Mouse (Mus musculus): ENCODE measurements at regions not wholly inside any gene's neighbourhood (a gene's known extent, or its start where the extent isn't known, plus 50 kb on each side); places are given as distances from the start of the nearest gene placed in this dataset.

DNA sequence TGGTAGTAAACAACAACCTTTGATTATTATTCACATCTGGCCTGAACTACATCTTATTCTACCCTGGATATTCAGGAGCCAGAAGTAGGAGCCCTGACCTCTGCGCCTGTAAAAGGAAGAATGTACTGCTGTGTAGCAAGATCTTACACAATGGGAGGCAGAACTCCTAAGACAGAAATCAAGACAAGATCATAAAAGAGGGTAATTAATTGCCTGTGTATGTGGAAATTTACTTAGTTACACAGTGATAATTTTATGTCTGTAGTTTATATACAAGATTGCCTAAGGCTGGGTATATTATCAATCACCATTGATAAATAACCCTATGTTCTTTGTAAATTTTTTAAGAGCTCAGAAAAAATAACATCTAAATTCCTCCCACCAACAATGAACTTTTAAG is 2167.8 kb downstream of the 9330182O14Rik start:
- Histone ChIP-seq H3K4me3 (ENCODE audit: low read depth, low read length) (no peak overlapping the region), H3K36me3 (ENCODE audit: control insufficient read depth, insufficient read depth, low read length) (no peaks in the 10 kb centered on the region), H3K4me2 (replicated peaks; ENCODE audit: low read depth, low read length) (no peak overlapping the region), H3K9me3 (ENCODE audit: control insufficient read depth, low read length) (no peaks in the 10 kb centered on the region), H3K27ac (ENCODE audit: low read depth, low read length) (no peak overlapping the region), H3K4me1 (replicated peaks; ENCODE audit: control insufficient read depth, insufficient read depth, low read length) (no peaks in the 10 kb centered on the region), H3K27me3 (ENCODE audit: control insufficient read depth, insufficient read depth, low read length) (no peaks in the 10 kb centered on the region), H3K9ac (ENCODE audit: low read depth, low read length) (no peak overlapping the region)
- DNase-seq (ENCODE audit: low spot score) (no peak), ATAC-seq (ENCODE audit: low FRiP score) (no peak)
- WGBS, result 78% methylated on average over 1 of the region's 1 CpGs

DNA sequence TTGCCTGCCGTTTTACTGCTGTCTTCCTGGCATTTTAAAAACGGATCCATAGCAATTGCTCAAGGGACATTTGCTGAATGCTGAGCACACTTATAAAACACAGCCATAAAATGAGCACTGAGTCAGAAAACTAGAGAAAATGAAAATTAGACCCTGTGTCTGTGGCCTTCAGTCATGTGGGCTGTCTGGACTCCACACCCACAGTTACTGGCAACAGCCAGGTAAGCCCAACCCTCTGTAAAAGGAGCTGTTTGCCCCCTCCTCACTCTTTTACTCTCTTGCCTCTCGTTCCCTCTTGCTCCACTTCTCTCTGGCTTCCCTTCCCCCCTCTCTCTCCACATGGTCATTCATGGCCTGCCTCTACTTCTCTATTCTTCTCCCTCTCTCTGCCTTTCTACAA is 2169.9 kb downstream of the 9330182O14Rik start:
- no peak overlapping the region for H3K9ac ChIP-seq (ENCODE audit: low read depth, low read length)
- H3K4me1 ChIP-seq (replicated peaks; ENCODE audit: control insufficient read depth, insufficient read depth, low read length), result no peaks in the 10 kb centered on the region
- H3K4me2 ChIP-seq (replicated peaks; ENCODE audit: low read depth, low read length), result no peak overlapping the region
- H3K4me3 ChIP-seq (ENCODE audit: low read depth, low read length), result no peak overlapping the region
- no peaks in the 10 kb centered on the region for H3K36me3 ChIP-seq (ENCODE audit: control insufficient read depth, insufficient read depth, low read length)
- no peak for ATAC-seq (ENCODE audit: low FRiP score)
- no peak overlapping the region for H3K27ac ChIP-seq (ENCODE audit: low read depth, low read length)
- H3K9me3 ChIP-seq (ENCODE audit: control insufficient read depth, low read length), result no peaks in the 10 kb centered on the region
- DNase-seq (ENCODE audit: low spot score), result no peak
- no peaks in the 10 kb centered on the region for H3K27me3 ChIP-seq (ENCODE audit: control insufficient read depth, insufficient read depth, low read length)
- WGBS, result 85% methylated on average over 3 of the region's 3 CpGs

DNA sequence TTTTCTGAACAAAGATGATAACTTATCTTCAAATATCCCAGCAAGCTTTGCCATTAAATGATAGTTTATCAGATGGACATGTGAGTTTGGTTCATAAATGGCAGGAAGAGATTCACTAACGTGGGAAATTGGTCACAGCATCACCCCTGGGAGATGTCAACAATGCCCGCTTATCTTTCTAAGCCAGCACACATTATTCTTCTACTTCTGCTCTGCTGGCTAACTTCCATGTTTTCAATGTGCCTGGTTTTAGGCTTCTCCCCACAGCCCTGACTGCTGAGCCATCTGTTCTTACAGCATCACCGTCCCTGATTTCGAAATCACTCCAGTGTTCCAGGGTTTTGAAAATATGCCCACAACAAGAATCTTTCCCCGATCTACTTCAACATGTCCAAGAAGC is 2175.4 kb downstream of the 9330182O14Rik start:
- H3K4me2 ChIP-seq (replicated peaks; ENCODE audit: low read depth, low read length), result no peak overlapping the region
- no peak overlapping the region for H3K4me3 ChIP-seq (ENCODE audit: low read depth, low read length)
- H3K9me3 ChIP-seq (ENCODE audit: control insufficient read depth, low read length), result no peaks in the 10 kb centered on the region
- no peaks in the 10 kb centered on the region for H3K4me1 ChIP-seq (replicated peaks; ENCODE audit: control insufficient read depth, insufficient read depth, low read length)
- H3K27ac ChIP-seq (ENCODE audit: low read depth, low read length), result no peak overlapping the region
- DNase-seq (ENCODE audit: low spot score), result no peak
- no peak for ATAC-seq (ENCODE audit: low FRiP score)
- no peaks in the 10 kb centered on the region for H3K36me3 ChIP-seq (ENCODE audit: control insufficient read depth, insufficient read depth, low read length)
- no peaks in the 10 kb centered on the region for H3K27me3 ChIP-seq (ENCODE audit: control insufficient read depth, insufficient read depth, low read length)
- 64% methylated on average over 5 of the region's 5 CpGs for WGBS
- H3K9ac ChIP-seq (ENCODE audit: low read depth, low read length), result no peak overlapping the region

DNA sequence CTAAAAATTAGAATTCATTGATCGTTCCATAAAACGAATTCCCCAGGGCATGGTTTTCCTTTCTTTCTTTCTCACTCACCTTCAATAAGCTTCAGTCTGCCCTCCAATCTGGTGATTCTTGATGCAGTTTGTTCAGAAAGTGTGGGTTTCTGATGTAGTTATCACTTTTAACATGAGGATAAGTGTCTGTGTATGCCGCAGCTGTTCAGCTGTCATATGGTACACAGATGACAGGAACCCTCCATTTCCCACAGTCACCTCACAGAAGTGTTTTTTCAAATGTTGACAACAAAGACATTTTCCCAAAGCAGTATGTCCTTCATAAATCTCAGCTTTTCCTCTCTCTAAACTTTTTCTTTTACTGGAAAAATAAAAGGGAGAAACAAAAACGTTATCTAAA is 2177.0 kb downstream of the 9330182O14Rik start:
- Histone ChIP-seq H3K4me1 (replicated peaks; ENCODE audit: control insufficient read depth, insufficient read depth, low read length) (no peaks in the 10 kb centered on the region), H3K4me2 (replicated peaks; ENCODE audit: low read depth, low read length) (no peak overlapping the region), H3K27ac (ENCODE audit: low read depth, low read length) (no peak overlapping the region), H3K4me3 (ENCODE audit: low read depth, low read length) (no peak overlapping the region), H3K9me3 (ENCODE audit: control insufficient read depth, low read length) (no peaks in the 10 kb centered on the region), H3K36me3 (ENCODE audit: control insufficient read depth, insufficient read depth, low read length) (no peaks in the 10 kb centered on the region), H3K9ac (ENCODE audit: low read depth, low read length) (no peak overlapping the region), H3K27me3 (ENCODE audit: control insufficient read depth, insufficient read depth, low read length) (no peaks in the 10 kb centered on the region)
- ATAC-seq (ENCODE audit: low FRiP score), result no peak
- WGBS, result 78% methylated on average over 4 of the region's 4 CpGs
- DNase-seq (ENCODE audit: low spot score), result no peak

DNA sequence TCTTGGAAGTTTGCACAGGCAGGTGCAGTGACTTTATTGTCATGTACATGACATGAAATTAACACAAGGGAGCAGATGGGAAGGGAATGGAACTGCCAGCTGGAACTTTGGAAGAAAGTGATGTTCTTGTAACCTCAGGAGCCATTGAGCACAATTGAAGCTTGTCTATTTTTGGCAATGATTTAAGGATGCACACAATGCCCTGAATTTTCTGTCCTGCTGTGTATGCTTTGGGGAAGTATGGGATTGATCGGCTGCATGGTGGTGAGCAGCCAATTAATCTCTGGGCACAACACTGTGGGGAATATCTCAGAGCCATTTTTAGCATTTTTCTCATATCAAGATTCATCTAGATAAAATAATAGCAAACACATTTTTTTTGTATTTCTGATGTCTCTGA is 2186.2 kb downstream of the 9330182O14Rik start:
- ATAC-seq (ENCODE audit: low FRiP score) (no peak), DNase-seq (ENCODE audit: low spot score) (no peak)
- Histone ChIP-seq H3K9ac (ENCODE audit: low read depth, low read length) (no peak overlapping the region), H3K9me3 (ENCODE audit: control insufficient read depth, low read length) (no peaks in the 10 kb centered on the region), H3K4me1 (replicated peaks; ENCODE audit: control insufficient read depth, insufficient read depth, low read length) (no peaks in the 10 kb centered on the region), H3K36me3 (ENCODE audit: control insufficient read depth, insufficient read depth, low read length) (no peaks in the 10 kb centered on the region), H3K27ac (ENCODE audit: low read depth, low read length) (no peak overlapping the region), H3K27me3 (ENCODE audit: control insufficient read depth, insufficient read depth, low read length) (no peaks in the 10 kb centered on the region), H3K4me2 (replicated peaks; ENCODE audit: low read depth, low read length) (no peak overlapping the region), H3K4me3 (ENCODE audit: low read depth, low read length) (no peak overlapping the region)
- 82% methylated on average over 1 of the region's 1 CpGs for WGBS

DNA sequence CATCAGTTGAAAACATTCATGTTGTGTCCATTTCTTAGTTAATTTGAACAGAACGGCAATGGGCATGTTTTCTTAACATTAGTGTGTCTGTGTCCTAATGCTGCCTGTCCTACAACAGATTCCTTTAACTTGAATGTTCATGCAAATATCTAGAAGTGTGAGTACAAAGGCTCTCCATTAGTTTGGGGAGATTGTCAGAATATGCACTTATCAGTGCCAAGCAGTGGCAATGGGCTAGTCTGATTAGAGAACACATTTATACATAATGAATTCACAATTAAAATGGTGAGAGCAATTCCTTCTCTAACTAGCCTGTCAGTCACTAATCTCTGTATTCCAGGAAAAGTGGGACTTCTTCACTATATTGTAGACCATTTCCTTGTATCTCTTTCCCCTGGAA is 2188.8 kb downstream of the 9330182O14Rik start:
- H3K9me3 ChIP-seq (ENCODE audit: control insufficient read depth, low read length), result no peaks in the 10 kb centered on the region
- 87% methylated on average over 1 of the region's 1 CpGs for WGBS
- H3K4me2 ChIP-seq (replicated peaks; ENCODE audit: low read depth, low read length), result no peak overlapping the region
- no peaks in the 10 kb centered on the region for H3K27me3 ChIP-seq (ENCODE audit: control insufficient read depth, insufficient read depth, low read length)
- ATAC-seq (ENCODE audit: low FRiP score) (no peak), DNase-seq (ENCODE audit: low spot score) (no peak)
- no peak overlapping the region for H3K4me3 ChIP-seq (ENCODE audit: low read depth, low read length)
- H3K4me1 ChIP-seq (replicated peaks; ENCODE audit: control insufficient read depth, insufficient read depth, low read length), result no peaks in the 10 kb centered on the region
- H3K36me3 ChIP-seq (ENCODE audit: control insufficient read depth, insufficient read depth, low read length), result no peaks in the 10 kb centered on the region
- no peak overlapping the region for H3K27ac ChIP-seq (ENCODE audit: low read depth, low read length)
- no peak overlapping the region for H3K9ac ChIP-seq (ENCODE audit: low read depth, low read length)

DNA sequence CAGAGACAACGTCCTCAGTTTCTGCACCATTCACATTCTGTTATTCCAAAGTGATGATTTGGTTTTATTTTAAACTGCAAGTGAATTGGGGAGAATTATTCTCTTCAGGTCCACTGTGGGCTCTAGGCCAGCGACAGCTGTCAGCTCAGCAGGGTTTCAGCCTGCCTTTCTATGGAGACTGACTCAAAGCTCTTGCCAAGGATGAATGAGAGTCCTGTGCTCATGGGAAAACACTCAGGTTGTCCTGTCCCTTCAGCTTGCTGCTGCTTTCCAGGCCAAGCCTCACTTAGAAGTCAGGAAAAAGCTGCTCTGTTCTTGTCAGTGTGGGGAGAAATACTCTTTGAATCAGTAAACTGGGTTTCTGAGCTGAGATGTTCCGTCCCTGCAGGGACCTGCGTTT is 2191.1 kb downstream of the 9330182O14Rik start:
- no peaks in the 10 kb centered on the region for H3K9me3 ChIP-seq (ENCODE audit: control insufficient read depth, low read length)
- ATAC-seq (ENCODE audit: low FRiP score), result peak; percentile 26; the same call in 1 of the 2 replicates
- no peak overlapping the region for H3K9ac ChIP-seq (ENCODE audit: low read depth, low read length)
- H3K4me3 ChIP-seq (ENCODE audit: low read depth, low read length), result no peak overlapping the region
- no peak for DNase-seq (ENCODE audit: low spot score)
- H3K4me2 ChIP-seq (replicated peaks; ENCODE audit: low read depth, low read length), result no peak overlapping the region
- H3K27ac ChIP-seq (ENCODE audit: low read depth, low read length), result no peak overlapping the region
- no peaks in the 10 kb centered on the region for H3K36me3 ChIP-seq (ENCODE audit: control insufficient read depth, insufficient read depth, low read length)
- no peaks in the 10 kb centered on the region for H3K4me1 ChIP-seq (replicated peaks; ENCODE audit: control insufficient read depth, insufficient read depth, low read length)
- no peaks in the 10 kb centered on the region for H3K27me3 ChIP-seq (ENCODE audit: control insufficient read depth, insufficient read depth, low read length)
- 62% methylated on average over 4 of the region's 4 CpGs for WGBS

DNA sequence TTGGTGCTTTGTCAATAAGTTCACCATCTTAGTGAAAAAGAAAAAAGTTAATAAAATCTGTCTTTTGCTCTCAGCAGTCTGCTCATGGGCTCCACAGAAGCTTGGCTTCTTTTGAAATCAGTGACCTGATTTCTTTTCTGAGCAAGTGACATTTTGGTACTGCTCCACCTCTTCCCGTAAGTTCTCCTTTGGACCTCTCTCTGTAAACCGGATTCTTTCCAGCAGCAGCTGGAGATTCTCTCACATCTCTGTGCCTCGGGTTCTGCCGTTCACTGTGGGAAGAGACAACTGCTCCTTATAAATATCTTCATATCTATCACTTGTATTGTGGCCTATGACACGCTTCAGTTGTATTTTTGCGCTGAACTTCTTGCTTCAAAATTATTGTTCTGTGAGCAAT is 2194.4 kb downstream of the 9330182O14Rik start:
- DNase-seq (ENCODE audit: low spot score) (no peak), ATAC-seq (ENCODE audit: low FRiP score) (no peak)
- Histone ChIP-seq H3K27ac (ENCODE audit: low read depth, low read length) (no peak overlapping the region), H3K27me3 (ENCODE audit: control insufficient read depth, insufficient read depth, low read length) (no peaks in the 10 kb centered on the region), H3K9me3 (ENCODE audit: control insufficient read depth, low read length) (no peaks in the 10 kb centered on the region), H3K36me3 (ENCODE audit: control insufficient read depth, insufficient read depth, low read length) (no peaks in the 10 kb centered on the region), H3K4me2 (replicated peaks; ENCODE audit: low read depth, low read length) (no peak overlapping the region), H3K4me3 (ENCODE audit: low read depth, low read length) (no peak overlapping the region), H3K9ac (ENCODE audit: low read depth, low read length) (no peak overlapping the region), H3K4me1 (replicated peaks; ENCODE audit: control insufficient read depth, insufficient read depth, low read length) (no peaks in the 10 kb centered on the region)
- 88% methylated on average over 6 of the region's 6 CpGs for WGBS

DNA sequence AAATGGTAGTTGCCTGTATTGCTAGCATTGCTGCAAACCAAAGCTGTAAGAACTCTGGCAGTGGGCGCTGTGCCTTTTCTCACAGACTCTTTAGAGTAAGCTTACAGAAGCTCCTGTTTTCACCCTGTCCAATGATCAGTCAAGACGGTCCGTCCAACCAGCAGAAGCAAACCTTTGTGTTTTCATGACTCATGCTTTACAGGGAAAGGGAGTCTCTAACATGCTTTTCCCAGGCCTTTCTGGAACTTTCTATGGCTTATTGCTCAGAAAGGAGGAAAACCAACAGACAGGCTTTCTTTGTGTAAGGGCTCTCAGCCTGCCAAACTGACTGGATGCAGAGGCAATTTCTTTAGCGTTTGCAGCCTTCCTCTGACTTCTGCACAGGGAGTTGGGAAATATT is 2195.6 kb downstream of the 9330182O14Rik start:
- Histone ChIP-seq H3K27me3 (ENCODE audit: control insufficient read depth, insufficient read depth, low read length) (no peaks in the 10 kb centered on the region), H3K4me3 (ENCODE audit: low read depth, low read length) (no peak overlapping the region), H3K4me1 (replicated peaks; ENCODE audit: control insufficient read depth, insufficient read depth, low read length) (no peaks in the 10 kb centered on the region), H3K9me3 (ENCODE audit: control insufficient read depth, low read length) (no peaks in the 10 kb centered on the region), H3K4me2 (replicated peaks; ENCODE audit: low read depth, low read length) (no peak overlapping the region), H3K36me3 (ENCODE audit: control insufficient read depth, insufficient read depth, low read length) (no peaks in the 10 kb centered on the region), H3K27ac (ENCODE audit: low read depth, low read length) (no peak overlapping the region), H3K9ac (ENCODE audit: low read depth, low read length) (no peak overlapping the region)
- ATAC-seq (ENCODE audit: low FRiP score), result no peak
- DNase-seq (ENCODE audit: low spot score), result no peak
- 77% methylated on average over 4 of the region's 4 CpGs for WGBS
